Mouse (Mus musculus) limb, embryonic 14.5 days (tissue): ENCODE data around the gene Epb42. TPM values are rescaled to one million over a fixed set of nuclear protein-coding genes. Genes with fewer than 3 reads are reported as not detected.

Experiments
- ATAC-seq: fragments of 200-750 bp; cut with Nextera tagmentation; 2 replicates; pipeline ENCODE4 v1.8.0; 2017; ENCODE audit warnings: low read depth, moderate number of reproducible peaks, moderate TSS enrichment; ENCODE audit not compliant: low FRiP score
- DNase-seq: peaks from one replicate; pipeline ENCODE4 v3.0.0-alpha.2; 2015; ENCODE audit warnings: low spot score
- H3K27ac ChIP-seq: fragments of 300-500 bp; sonication (generic); replicated peaks from 2 replicates; pipeline ENCODE4 v1.5.1; 2014; ENCODE audit warnings: low read depth, mild to moderate bottlenecking, low read length, moderate library complexity, mixed read lengths
- H3K27me3 ChIP-seq: fragments of 300-500 bp; sonication (generic); 2 replicates; pipeline ENCODE4 v1.6.1; 2014; ENCODE audit warnings: low read length, mixed read lengths; ENCODE audit not compliant: control insufficient read depth, insufficient read depth
- H3K36me3 ChIP-seq: fragments of 300-500 bp; sonication (generic); 2 replicates; pipeline ENCODE4 v1.6.1; 2014; ENCODE audit warnings: mild to moderate bottlenecking, low read length, moderate library complexity, mixed read lengths; ENCODE audit not compliant: control insufficient read depth, insufficient read depth
- H3K4me1 ChIP-seq: fragments of 300-500 bp; sonication (generic); 2 replicates; pipeline ENCODE4 v1.6.1; 2014; ENCODE audit warnings: antibody characterized with exemption, low read length, mixed read lengths; ENCODE audit not compliant: control insufficient read depth, insufficient read depth
- H3K4me2 ChIP-seq: fragments of 300-500 bp; sonication (generic); replicated peaks from 2 replicates; pipeline ENCODE4 v1.6.1; 2014; ENCODE audit warnings: low read depth, mild to moderate bottlenecking, low read length, moderate library complexity; ENCODE audit not compliant: severe bottlenecking
- H3K4me3 ChIP-seq: fragments of 300-500 bp; sonication (generic); replicated peaks from 2 replicates; pipeline ENCODE4 v1.5.1; 2014; ENCODE audit warnings: low read length
- H3K9ac ChIP-seq: fragments of 300-500 bp; sonication (generic); 2 replicates; pipeline ENCODE4 v1.6.1; 2014; ENCODE audit warnings: mild to moderate bottlenecking, low read depth, low read length, moderate library complexity; ENCODE audit not compliant: severe bottlenecking
- H3K9me3 ChIP-seq: fragments of 300-500 bp; sonication (generic); 2 replicates; pipeline ENCODE4 v1.6.1; 2016; ENCODE audit warnings: low read length; ENCODE audit not compliant: control insufficient read depth
- POLR2A ChIP-seq: fragments of 200-500 bp; IDR thresholded peaks from 2 replicates; pipeline ENCODE4 v1.8.0; 2012; ENCODE audit warnings: inconsistent platforms, mild to moderate bottlenecking, moderate library complexity, borderline replicate concordance; ENCODE audit not compliant: insufficient read depth, insufficient read length; ENCODE audit errors: extremely low read depth
- WGBS: fragments of 180-500 bp; shearing (Covaris S2); extraction: QIAGEN DNeasy Blood & Tissue Kit; methylation state at CpG from one replicate; pipeline ENCODE4 v1.1.7; 2014; 5-methylcytosine and 5-hydroxymethylcytosine counted together
- polyA plus RNA-seq, 2 experiments: library from polyadenylated mRNA; depleted of rRNA in 1 of 2; stranded (reverse) in 1 of 2; unstranded in 1 of 2; fragments of >200 nt; fragmentation: Nextera tagmentation in 1 of 2; extraction: Ambion mirVana in 1 of 2; gene quantifications; 2 replicates each; pipeline versions ENCODE4 v1.2.1 to v1.2.3; 2012 to 2014

Epb42 gene
- 0.38 and 0.77 TPM in 2 replicates for polyA plus RNA-seq (2012; rRNA removed)
- 0.98 TPM in 1 of 2 replicates, not detected in the other for polyA plus RNA-seq (2014; fragmentation: Nextera tagmentation; extraction: Ambion mirVana)

DNA sequence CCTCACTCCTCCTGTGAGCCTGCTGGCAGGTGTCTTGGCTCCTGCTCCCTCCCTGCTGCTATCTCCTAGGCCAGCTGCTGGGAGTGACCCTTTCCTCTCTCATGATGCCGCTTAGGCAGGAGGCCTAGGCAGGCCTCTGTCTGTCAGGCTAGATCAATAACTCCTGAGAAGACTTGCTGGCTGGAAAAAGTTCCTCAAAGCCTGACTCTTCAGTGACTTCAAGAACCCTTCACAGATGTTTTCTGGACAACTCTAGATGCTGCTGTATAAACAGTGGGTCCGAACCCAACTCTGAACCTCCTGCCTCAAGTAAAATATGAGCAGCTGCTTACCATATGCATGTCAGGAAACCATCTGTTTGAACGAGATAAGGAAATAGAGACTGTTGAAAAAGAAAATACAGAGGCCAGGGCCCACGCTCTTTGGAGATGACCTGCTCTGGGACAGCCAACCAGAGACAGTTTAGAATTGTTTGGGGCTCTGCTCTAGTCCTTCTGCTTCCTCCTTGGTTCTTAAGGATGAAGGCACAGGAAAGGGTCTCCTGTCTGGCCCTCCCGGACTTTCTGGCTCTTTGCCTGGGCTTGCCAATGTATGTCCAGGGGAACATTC is at the start of gene Epb42:
Epb42 (minus strand) TSS at position 340 of the 609 bp plus-strand sequence.
- DNase-seq: no peak

GRCm38 (mm10) chr2:121085480-121086185 is 48.8 kb upstream of the Epb42 start, which contains the start of gene Tgm5:
Gene Tgm5, minus strand, starts transcription at chr2:121085841.
- no peak within 1 kb of the TSS for H3K4me2 ChIP-seq
- WGBS: 48% methylated on average over 6 of the region's 6 CpGs
- no peak for ATAC-seq
- H3K36me3 ChIP-seq: no peaks in the 10 kb centered on the region
- H3K4me3 ChIP-seq: no peak within 1 kb of the TSS
- no peak within 1 kb of the TSS for H3K27ac ChIP-seq
- H3K9ac ChIP-seq: no peak within 1 kb of the TSS
- no peak for DNase-seq
- H3K9me3 ChIP-seq: no peaks in the 10 kb centered on the region
- no peaks in the 10 kb centered on the region for H3K27me3 ChIP-seq
- no peaks in the 10 kb centered on the region; the same call in 1 of the 2 replicates for H3K4me1 ChIP-seq
- TF ChIP-seq POLR2A: no peak

More for the DNA sequence above, at the start of gene Epb42:
- no peak for TF ChIP-seq POLR2A
- no peak within 1 kb of the TSS for H3K4me2 ChIP-seq
- no peaks in the 10 kb centered on the region for H3K4me1 ChIP-seq
- H3K27ac ChIP-seq: no peak within 1 kb of the TSS
- no peaks in the 10 kb centered on the region for H3K9me3 ChIP-seq
- H3K4me3 ChIP-seq: no peak within 1 kb of the TSS
- ATAC-seq: no peak
- WGBS: 62% methylated on average over 5 of the region's 5 CpGs
- H3K36me3 ChIP-seq: no peaks in the 10 kb centered on the region
- H3K9ac ChIP-seq: no peak within 1 kb of the TSS
- no peaks in the 10 kb centered on the region for H3K27me3 ChIP-seq

GRCm38 (mm10) chr2:121082626-121083025 is 45.8 kb upstream of the Epb42 start:
- Histone ChIP-seq H3K4me2 (no peak overlapping the region), H3K4me1 (no peaks in the 10 kb centered on the region; the same call in 1 of the 2 replicates), H3K27me3 (no peaks in the 10 kb centered on the region), H3K9me3 (no peaks in the 10 kb centered on the region), H3K4me3 (no peak overlapping the region), H3K27ac (no peak overlapping the region), H3K9ac (no peak overlapping the region), H3K36me3 (no peaks in the 10 kb centered on the region)
- 88% methylated on average over 1 of the region's 1 CpGs for WGBS
- ATAC-seq: no peak
- TF ChIP-seq POLR2A: no peak
- no peak for DNase-seq

GRCm38 (mm10) chr2:121074747-121075146 is 37.9 kb upstream of the Epb42 start:
- no peak for TF ChIP-seq POLR2A
- ATAC-seq: no peak
- WGBS: 83% methylated on average over 7 of the region's 7 CpGs

GRCm38 (mm10) chr2:121071871-121072270 is 35.0 kb upstream of the Epb42 start:
- DNase-seq (no peak), ATAC-seq (no peak)
- Histone ChIP-seq H3K4me2 (no peak overlapping the region), H3K9ac (no peak overlapping the region), H3K9me3 (no peaks in the 10 kb centered on the region), H3K4me1 (no peaks in the 10 kb centered on the region), H3K27me3 (no peaks in the 10 kb centered on the region), H3K27ac (no peak overlapping the region), H3K36me3 (no peaks in the 10 kb centered on the region), H3K4me3 (no peak overlapping the region)
- WGBS: 84% methylated on average over 6 of the region's 6 CpGs
- no peak for TF ChIP-seq POLR2A

More at GRCm38 (mm10) chr2:121074747-121075146, 37.9 kb upstream of the Epb42 start:
- Histone ChIP-seq H3K27me3 (no peaks in the 10 kb centered on the region), H3K9me3 (no peaks in the 10 kb centered on the region), H3K36me3 (no peaks in the 10 kb centered on the region), H3K4me1 (no peaks in the 10 kb centered on the region), H3K27ac (no peak overlapping the region), H3K9ac (no peak overlapping the region), H3K4me3 (no peak overlapping the region), H3K4me2 (no peak overlapping the region)
- DNase-seq: no peak
